Mouse (Mus musculus): ENCODE results near the gene Gm10721.
"Not testable (repeated sequence)": the region's sequence is repeated elsewhere in the genome, so short reads cannot be mapped to it uniquely, and the experiment has no call there.

DNA sequence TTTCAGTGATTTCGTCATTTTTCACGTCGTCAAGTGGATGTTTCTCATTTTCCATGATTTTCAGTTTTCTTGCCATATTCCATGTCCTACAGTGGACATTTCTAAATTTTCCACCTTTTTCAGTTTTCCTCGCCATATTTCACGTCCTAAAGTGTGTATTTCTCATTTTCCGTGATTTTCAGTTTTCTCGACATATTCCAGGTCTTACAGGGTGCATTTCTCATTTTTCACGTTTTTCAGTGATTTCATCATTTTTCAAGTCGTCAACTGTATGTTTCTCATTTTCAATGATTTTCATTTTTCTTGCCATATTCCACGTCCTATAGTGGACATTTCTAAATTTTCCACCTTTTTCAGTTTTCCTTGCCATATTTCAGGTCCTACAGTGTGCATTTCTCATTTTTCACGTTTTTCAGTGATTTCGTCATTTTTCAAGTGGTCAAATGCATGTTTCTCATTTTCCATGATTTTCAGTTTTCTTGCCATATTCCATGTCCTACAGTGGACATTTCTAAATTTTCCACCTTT lies 12.4 kb upstream of the Gm10721 start, which contains the start of gene Gm10722:
- not testable (repeated sequence) for TF ChIP-seq CTCF, EP300 (IDR thresholded peaks at IDR 0.05; ENCODE audit: low read depth)
